Comparison of ENCODE assay signal across 16 mouse cellular contexts in the genomic region with DNA sequence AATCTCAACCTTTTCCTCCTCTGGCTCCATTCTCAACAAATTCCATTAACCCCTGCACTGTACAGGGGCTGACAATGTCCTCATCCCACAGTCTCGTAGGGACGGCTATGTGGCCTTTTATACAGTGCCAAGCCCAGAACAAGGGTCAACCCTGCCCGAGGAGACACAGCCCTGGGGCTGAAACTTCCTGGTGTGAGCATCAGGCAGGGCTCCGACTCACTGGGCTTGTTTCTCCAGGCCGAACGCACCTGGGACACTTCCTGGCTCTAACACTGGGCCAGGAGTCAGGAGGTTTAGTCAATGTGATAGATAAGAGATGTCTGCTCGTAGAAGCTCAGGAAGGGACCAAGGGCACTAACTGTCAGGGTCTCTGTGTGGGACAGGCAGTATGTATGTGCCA.
"Had no signal": no experiment of that assay in that cellular context is flagged by ENCODE, and none has a peak within 500 bp of the region (broad histone marks: within the 10 kb centered on the region; RNA-seq: fewer than 3 reads in every experiment).

No protein-coding gene starts in this region.

- H3K4me1 ChIP-seq: midbrain, embryonic 15.5 days; neural tube, embryonic 12.5 days had no signal

- H3K4me2 ChIP-seq: limb, embryonic 12.5 days; liver, embryonic 13.5 days; lung, embryonic 15.5 days; midbrain, embryonic 11.5 days; midbrain, embryonic 15.5 days; neural tube, embryonic 12.5 days had no signal

- H3K27ac ChIP-seq: limb, embryonic 12.5 days; liver, embryonic 13.5 days; lung, embryonic 15.5 days; macrophage; midbrain, embryonic 15.5 days; neural tube, embryonic 12.5 days had no signal

- H3K4me3 ChIP-seq: limb, embryonic 12.5 days; liver, embryonic 13.5 days; lung, embryonic 15.5 days; megakaryocyte, embryonic 14.5 days; midbrain, embryonic 15.5 days; neural tube, embryonic 12.5 days had no signal

- H3K9me3 ChIP-seq: limb, embryonic 12.5 days; liver, embryonic 13.5 days; lung, embryonic 15.5 days; megakaryocyte, embryonic 14.5 days; midbrain, embryonic 15.5 days; neural tube, embryonic 12.5 days had no signal

- ATAC-seq: inflammation-experienced regulatory T-cells, adult 6 months; liver, postnatal 0 days; midbrain, embryonic 15.5 days had no signal

- H3K9ac ChIP-seq: limb, embryonic 12.5 days; liver, embryonic 13.5 days; liver, postnatal 0 days; lung, embryonic 15.5 days; midbrain, embryonic 15.5 days; neural tube, embryonic 12.5 days had no signal

- H3K27me3 ChIP-seq: limb, embryonic 12.5 days; liver, embryonic 13.5 days; lung, embryonic 15.5 days; midbrain, embryonic 15.5 days; neural tube, embryonic 12.5 days had no signal

- DNase-seq: kidney, adult 8-10 months; kidney, postnatal 25 days; liver; liver, embryonic 13.5 days; liver, postnatal 0 days; lung, postnatal 14 days; thymus, adult 18-20 months; thymus, postnatal 14 days had no signal

- H3K36me3 ChIP-seq: midbrain, embryonic 15.5 days had no signal
